Mouse (Mus musculus): ENCODE results near the gene Slc30a2.

DNA sequence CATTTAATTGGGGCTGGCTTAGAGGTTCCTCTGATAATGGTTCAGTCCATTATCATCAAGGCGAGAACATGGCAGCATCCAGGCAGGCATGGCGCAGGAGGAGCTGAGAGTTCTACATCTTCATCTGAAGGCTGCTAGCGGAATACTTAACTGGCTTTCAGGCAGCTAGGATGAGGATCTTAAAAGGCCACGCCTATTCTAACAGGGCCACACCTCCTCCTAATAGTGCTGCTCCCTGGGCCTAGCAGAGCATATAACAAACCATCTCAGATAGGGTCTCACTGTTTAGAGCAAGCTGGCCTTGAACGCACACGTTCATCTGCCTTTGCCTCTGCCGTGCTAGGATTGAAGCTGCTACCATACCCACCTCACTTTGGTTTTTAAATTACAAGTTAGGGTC lies 6.8 kb downstream of the Slc30a2 start:
- TF ChIP-seq HCFC1 (IDR thresholded peaks at IDR 0.05; ENCODE audit: borderline replicate concordance, insufficient read depth, low read length) (no peak), ZC3H11A (IDR thresholded peaks at IDR 0.05; ENCODE audit: borderline replicate concordance, low read depth, low read length) (no peak), CHD2 (IDR thresholded peaks at IDR 0.05; ENCODE audit: low read depth, low read length) (no peak), ZNF384 (IDR thresholded peaks at IDR 0.05; ENCODE audit: low read depth, low read length) (no peak)

Measured in ES-E14 (cell line).